Mouse (Mus musculus) splenic B cell, adult 2 months (primary cell): Measurements from ENCODE around the gene Naa30.
A peak's percentile ranks its signal among the peaks of the same experiment; 100 is the strongest.
"Not testable (repeated sequence)": the region's sequence is repeated elsewhere in the genome, so short reads cannot be mapped to it uniquely, and the experiment has no call there.

Source experiments
- DNase-seq: peaks from one replicate; pipeline ENCODE4 v3.0.0-alpha.2; 2011; ENCODE audit warnings: low read depth, low spot score
- H3K27me3 ChIP-seq: 2 replicates; pipeline ENCODE4 v1.6.1; 2012; ENCODE audit warnings: mild to moderate bottlenecking, low read length, moderate library complexity, mixed read lengths; ENCODE audit not compliant: control insufficient read depth, poor library complexity, insufficient read depth, severe bottlenecking
- H3K36me3 ChIP-seq: 2 replicates; pipeline ENCODE4 v1.6.1; 2012; ENCODE audit warnings: mild to moderate bottlenecking, low read length, moderate library complexity, mixed read lengths; ENCODE audit not compliant: control insufficient read depth, poor library complexity, insufficient read depth, severe bottlenecking

The Naa30 gene

GRCm38 (mm10) chr14:49197031-49197527 lies 25.1 kb downstream of the Naa30 start:
- DNase-seq, result no peak
- Histone ChIP-seq H3K27me3 (no peaks in the 10 kb centered on the region), H3K36me3 (no peaks in the 10 kb centered on the region)

GRCm38 (mm10) chr14:49201073-49201778 lies 29.2 kb downstream of the Naa30 start:
- Histone ChIP-seq H3K36me3 (no peaks in the 10 kb centered on the region), H3K27me3 (no peaks in the 10 kb centered on the region)
- DNase-seq, result no peak

GRCm38 (mm10) chr14:49210215-49210614 lies 38.2 kb downstream of the Naa30 start:
- H3K36me3 ChIP-seq, H3K27me3 ChIP-seq, DNase-seq: not testable (repeated sequence)

- peak; percentile 37 for DNase-seq
Measured at GRCm38 (mm10) chr14:49218677-49219076, 46.7 kb downstream of the Naa30 start.

GRCm38 (mm10) chr14:49219466-49220022 lies 47.5 kb downstream of the Naa30 start:
- not testable (repeated sequence) for H3K36me3 ChIP-seq, H3K27me3 ChIP-seq
- DNase-seq, result peak; percentile 38

More at GRCm38 (mm10) chr14:49218677-49219076, 46.7 kb downstream of the Naa30 start:
- Histone ChIP-seq H3K36me3 (no peaks in the 10 kb centered on the region), H3K27me3 (no peaks in the 10 kb centered on the region)

- H3K27me3 ChIP-seq, result no peaks in the 10 kb centered on the region
- peak; percentile 78 for DNase-seq
- no peaks in the 10 kb centered on the region for H3K36me3 ChIP-seq
Measured at GRCm38 (mm10) chr14:49221771-49222170, 49.7 kb downstream of the Naa30 start.

- no peaks in the 10 kb centered on the region for H3K27me3 ChIP-seq
- no peak for DNase-seq
- H3K36me3 ChIP-seq, result no peaks in the 10 kb centered on the region
Measured at GRCm38 (mm10) chr14:49226471-49226870, 54.4 kb downstream of the Naa30 start.

- DNase-seq, result no peak
- Histone ChIP-seq H3K27me3 (no peaks in the 10 kb centered on the region), H3K36me3 (no peaks in the 10 kb centered on the region)
Measured at GRCm38 (mm10) chr14:49226986-49227385, 55.0 kb downstream of the Naa30 start.

- DNase-seq, result no peak
- Histone ChIP-seq H3K36me3 (no peaks in the 10 kb centered on the region), H3K27me3 (no peaks in the 10 kb centered on the region)
Measured at GRCm38 (mm10) chr14:49231845-49232244, 59.8 kb downstream of the Naa30 start.

GRCm38 (mm10) chr14:49234788-49235515 lies 62.9 kb downstream of the Naa30 start:
- peak; percentile 89 for DNase-seq
- no peaks in the 10 kb centered on the region for H3K27me3 ChIP-seq
- no peaks in the 10 kb centered on the region for H3K36me3 ChIP-seq

GRCm38 (mm10) chr14:49238206-49238605 lies 66.2 kb downstream of the Naa30 start:
- DNase-seq, result peak; percentile 45
- Histone ChIP-seq H3K27me3 (no peaks in the 10 kb centered on the region), H3K36me3 (no peaks in the 10 kb centered on the region)
